Mouse (Mus musculus): ENCODE measurements around the gene Ten1.

Gene Ten1

DNA sequence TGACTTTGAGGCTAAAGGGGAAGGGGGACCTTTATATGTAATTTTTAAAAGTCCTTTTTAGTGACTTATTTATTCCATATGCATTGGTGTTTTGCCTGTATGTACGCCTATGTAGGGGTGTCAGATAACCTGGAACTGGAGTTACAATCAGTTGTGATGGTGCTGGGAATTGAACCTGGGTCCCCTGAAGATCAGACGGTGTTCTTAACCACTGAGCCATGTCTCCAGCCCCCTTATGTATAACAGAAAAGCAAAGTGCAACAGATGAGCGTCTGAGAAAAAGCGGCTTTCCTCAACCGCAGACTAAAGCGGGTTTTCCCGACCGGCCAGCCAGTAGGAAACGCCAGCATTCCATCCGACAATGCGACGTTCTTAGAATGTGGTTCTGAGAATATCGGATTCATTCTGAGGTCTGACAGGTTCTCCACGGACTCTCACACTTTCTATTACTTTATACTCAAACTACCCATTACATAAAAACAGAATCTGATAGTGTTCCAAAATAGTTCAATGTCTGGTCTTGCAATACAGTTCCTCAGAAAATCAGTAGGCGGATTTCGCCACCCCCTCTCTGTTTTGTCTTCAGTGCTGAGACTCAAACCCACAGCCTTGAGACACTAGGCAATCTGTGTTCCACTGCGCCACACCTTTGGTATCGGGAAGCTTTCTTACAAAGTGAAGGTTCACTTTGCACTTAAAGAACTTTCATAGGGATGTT is 1.6 kb upstream of the Ten1 start:
- no peak for DNase-seq (ENCODE audit: low spot score)

GRCm38 (mm10) chr11:116197584-116197906 is 1.1 kb upstream of the Ten1 start:
- DNase-seq (ENCODE audit: low spot score): no peak

GRCm38 (mm10) chr11:116198132-116198531 is 523 bp upstream of the Ten1 start:
- DNase-seq (ENCODE audit: low spot score): no peak

DNA sequence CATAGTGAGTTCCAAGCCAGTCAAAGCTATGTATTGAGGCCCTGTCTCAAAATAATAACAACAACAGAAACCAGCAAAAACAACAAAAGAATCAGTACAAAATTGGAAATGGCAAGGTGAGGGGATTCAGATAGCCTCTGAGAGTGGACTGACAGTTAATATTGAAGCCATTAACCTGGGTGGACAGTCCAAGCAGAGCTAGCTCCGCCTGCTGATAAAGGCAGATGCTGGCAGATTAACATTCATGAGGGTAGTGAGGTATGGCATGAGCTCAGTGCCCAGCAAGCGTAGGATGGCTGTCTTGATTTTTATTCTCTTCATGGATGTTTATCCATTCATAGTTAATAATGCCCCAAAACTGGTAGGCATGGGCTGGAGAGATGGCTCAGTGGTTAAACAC is 2.5 kb downstream of the Ten1 start:
- no peak for DNase-seq (ENCODE audit: low spot score)

- no peak for DNase-seq (ENCODE audit: low spot score)
Observed at GRCm38 (mm10) chr11:116203150-116203549, 4.5 kb downstream of the Ten1 start.

DNA sequence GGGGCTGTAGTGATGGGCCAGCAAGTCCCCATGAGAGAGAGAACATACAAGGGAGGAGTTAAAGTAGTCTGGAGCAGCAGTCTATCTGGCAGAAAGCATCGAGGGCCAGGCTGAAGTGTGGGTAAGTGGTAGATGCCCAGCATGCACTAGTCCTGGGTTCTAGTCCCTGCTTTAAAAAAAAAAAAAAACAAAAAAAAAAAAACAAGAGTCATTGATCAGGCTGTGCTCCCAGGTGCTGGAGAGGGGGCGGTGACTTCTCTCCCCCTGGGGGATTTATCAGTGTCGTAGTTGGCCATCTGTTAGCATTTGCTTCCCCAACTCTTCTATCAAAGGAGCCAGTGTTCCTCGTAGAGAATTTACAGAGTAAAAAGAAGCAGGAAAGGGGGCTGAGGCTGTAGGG is 8.0 kb downstream of the Ten1 start:
- DNase-seq (ENCODE audit: low spot score): no peak

GRCm38 (mm10) chr11:116208660-116209059 is 10.0 kb downstream of the Ten1 start:
- DNase-seq (ENCODE audit: low spot score): no peak

DNA sequence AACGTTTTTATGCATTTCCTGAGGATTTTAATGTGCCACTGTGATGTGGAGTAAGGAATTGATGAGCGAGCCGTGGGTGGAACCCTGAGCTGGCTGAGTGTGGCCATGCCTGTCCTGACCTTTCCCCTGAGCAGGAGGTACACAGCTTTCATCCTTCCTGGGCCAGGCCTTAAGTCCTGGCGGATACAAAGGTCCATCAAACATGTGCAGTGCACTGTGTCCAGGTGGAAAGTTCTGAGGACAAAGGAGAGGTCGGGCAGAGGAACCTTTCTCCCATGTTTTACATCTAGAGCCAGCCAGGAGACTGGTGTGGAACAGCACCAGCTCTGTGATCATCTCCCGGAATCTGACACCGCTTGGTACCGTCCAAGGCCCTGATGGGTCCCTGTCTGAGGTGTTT is 10.6 kb downstream of the Ten1 start:
- no peak for DNase-seq (ENCODE audit: low spot score)

- no peak for DNase-seq (ENCODE audit: low spot score)
Observed at GRCm38 (mm10) chr11:116210696-116211095, 12.0 kb downstream of the Ten1 start.

- no peak for DNase-seq (ENCODE audit: low spot score)
Observed at GRCm38 (mm10) chr11:116212847-116213246, 14.2 kb downstream of the Ten1 start.

DNA sequence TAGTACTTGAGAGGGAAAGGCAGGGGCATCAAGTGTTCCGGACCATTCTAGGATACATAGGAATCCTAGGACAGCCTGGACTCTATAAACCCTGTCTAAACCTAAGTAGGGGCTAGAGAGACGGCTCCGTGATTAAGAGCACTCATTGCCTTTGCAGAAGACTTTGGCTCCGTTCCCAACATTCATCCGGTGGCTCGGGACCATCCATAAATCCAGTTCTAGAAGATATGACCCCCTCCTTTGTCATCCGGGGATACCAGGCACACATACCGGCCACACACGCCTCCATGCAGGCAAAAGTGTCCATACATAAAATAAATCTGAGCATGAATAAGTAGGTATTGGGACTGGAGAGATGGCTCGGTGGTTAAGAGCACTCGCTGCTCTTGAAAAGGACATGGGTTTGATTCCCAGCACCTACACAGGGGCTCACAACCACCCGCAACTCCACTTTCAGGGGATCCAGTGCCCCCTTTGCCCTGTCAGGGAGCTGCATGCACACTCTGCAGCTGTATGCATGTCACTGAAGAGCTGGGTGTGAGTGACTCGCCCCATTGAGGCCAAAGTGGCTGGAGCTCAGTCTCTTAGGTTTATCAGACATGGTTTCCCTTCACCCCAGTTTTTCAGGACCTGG is 15.3 kb downstream of the Ten1 start:
- DNase-seq (ENCODE audit: low spot score): no peak

DNA sequence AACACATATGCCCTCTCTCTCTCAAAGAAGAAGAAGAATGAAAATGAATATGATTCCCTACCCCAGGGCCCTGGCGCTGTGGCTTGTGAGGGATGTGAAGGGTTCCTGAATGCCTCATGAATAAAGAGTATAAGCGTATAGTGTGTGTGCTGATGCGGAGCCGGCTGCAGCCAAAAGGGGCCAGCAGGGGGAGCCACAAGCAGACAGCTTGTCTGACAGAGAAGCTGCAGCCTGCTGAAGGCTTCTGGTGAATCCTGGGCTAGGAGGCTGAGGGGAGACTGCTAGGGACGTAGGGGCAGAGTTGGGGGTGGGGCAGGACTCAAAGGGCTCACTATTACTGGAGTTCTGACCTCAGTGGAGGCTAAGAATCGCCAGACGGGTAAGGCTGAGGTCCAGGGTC is 16.5 kb downstream of the Ten1 start:
- DNase-seq (ENCODE audit: low spot score): no peak

GRCm38 (mm10) chr11:116215991-116216390 is 17.3 kb downstream of the Ten1 start:
- DNase-seq (ENCODE audit: low spot score): no peak

DNA sequence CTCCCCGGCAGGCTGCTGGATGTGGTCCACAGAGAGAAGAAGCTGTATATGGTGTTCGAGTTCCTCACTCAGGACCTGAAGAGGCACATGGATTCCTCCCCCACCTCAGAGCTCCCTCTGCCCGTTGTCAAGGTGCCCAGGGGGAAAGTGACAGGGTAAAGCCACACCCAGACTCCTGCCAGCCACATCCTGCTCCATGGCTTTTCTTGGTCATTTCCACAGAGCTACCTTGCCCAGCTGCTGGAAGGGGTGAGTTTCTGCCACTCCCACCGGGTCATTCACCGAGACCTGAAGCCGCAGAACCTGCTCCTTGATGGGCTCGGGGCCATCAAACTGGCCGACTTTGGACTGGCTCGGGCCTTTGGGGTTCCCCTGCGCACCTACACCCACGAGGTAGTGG is 17.9 kb downstream of the Ten1 start:
- no peak for DNase-seq (ENCODE audit: low spot score)

- no peak for DNase-seq (ENCODE audit: low spot score)
Observed at GRCm38 (mm10) chr11:116218263-116218662, 19.6 kb downstream of the Ten1 start.

GRCm38 (mm10) chr11:116218737-116219400 is 20.2 kb downstream of the Ten1 start:
- DNase-seq (ENCODE audit: low spot score): peak; percentile 88

- peak; percentile 59 for DNase-seq (ENCODE audit: low spot score)
Observed at GRCm38 (mm10) chr11:116219885-116220284, 21.2 kb downstream of the Ten1 start.

- DNase-seq (ENCODE audit: low spot score): no peak
Observed at GRCm38 (mm10) chr11:116221931-116222739, 23.5 kb downstream of the Ten1 start.

DNA sequence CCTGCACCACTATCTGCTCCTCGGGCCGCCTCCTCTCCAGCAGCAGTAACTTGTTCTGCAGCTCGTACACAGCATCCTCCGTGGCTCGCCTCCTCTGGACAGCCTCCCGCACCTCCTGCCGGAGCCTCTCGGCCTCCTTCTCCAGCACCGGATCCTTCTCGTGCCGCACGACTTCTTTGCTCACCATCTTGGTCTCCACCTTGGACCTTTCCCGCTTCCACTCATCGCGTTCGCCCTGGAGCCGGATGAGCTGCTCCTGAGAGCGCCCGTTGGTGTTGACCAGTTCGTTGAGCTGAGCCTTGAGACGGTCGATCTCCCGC is 24.0 kb downstream of the Ten1 start:
- no peak for DNase-seq (ENCODE audit: low spot score)

DNA sequence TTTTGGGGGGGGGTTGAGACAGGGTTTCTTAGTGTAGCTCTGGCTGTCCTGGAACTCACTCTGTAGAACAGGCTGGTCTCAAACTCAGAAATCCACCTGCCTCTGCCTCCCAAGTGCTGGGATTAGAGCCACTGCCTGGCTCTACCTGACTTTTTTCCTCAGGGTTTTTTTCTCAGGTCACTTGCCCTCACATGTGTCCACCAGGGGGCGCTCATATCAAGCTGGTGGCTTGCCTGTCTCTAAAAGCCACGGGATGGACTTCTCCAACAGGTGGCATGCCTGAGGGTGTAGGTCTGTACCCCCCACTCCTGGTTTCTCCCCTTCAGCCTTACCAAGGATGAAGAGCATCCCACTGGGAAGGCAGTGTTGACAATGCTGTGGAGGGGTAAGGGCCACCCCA is 27.8 kb downstream of the Ten1 start:
- DNase-seq (ENCODE audit: low spot score): peak; percentile 77

DNA sequence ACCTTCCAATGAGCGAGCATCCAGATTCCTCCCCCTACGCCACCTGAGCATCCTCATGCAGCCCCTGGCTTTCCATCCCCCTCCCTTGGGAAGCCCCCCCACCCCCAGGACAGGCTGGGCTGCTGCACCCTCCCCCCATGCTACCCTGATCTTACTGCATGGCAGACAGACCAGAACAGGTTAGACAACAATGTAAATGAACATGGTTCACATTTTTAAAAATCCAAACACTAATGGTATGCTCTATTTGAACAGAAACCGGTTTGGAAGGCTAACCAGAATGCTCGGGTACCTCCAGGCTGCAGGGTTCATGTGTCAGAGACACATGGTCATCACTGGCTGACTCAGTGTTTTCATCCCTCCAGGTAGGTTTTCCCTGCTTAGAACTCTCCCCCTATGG is 30.0 kb downstream of the Ten1 start:
- DNase-seq (ENCODE audit: low spot score): no peak

- DNase-seq (ENCODE audit: low spot score): no peak
Observed at GRCm38 (mm10) chr11:116232427-116232826, 33.8 kb downstream of the Ten1 start.

DNA sequence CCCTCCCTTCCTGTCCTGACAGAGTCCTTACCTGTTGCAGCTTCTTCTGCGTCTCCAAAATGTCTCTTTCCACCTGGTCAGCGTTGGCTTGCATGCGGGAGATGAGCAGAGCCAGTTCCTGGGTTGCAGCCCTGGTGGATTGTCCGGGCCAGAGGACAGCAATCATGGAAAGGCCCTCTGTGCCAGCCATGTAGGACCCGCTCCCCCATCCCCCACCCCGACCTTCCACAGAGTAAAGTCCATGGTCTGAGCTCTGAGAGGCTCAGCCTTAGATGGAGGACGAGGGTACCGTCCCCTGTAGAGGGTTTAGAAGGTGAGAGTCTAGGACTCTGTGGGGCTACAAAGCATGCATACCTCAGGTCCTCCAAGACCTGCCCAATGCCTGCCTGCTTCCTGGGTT is 36.2 kb downstream of the Ten1 start:
- no peak for DNase-seq (ENCODE audit: low spot score)
